ENCODE assay signal across 8 mouse cellular contexts in the genomic region with DNA sequence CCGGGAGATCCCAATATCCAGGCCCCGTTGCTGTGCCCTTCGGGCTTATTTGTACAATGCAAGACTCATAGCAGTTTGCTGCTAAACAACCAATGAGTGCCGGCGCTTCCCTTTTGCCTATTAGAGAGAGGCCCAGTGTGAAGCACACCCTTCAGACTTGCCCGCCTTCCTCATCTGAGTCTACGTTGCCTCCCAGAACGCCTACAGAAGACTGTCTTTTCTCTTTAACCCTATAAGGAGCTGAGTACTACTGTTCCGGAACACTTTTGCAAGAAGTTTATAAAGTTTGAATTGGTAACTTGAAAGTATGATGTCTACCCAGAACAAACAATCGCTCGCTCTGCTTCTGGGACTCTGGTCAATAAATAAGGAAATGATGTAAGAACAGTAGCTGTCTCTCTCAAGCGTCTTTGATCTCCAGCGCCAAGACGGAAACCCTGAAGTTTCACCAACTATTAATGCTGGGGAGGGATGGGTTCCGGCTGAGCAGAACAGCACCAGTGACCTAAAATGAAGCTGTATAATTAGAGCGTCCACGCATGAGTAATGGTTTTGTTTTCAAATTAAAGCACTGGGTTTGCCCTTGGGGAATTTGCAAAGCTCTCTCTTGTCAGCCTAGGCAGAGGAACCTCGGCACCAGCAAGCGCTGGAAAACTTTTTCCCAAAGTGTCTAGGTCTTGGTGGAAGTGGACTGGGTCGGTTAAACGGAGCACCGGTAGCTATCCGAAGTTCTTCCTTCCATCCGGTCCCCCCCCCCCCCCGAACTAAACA. TPM values are rescaled to one million over a fixed set of nuclear protein-coding genes. Genes with fewer than 3 reads are reported as not detected.
A peak's percentile ranks its signal among the peaks of the same experiment; 100 is the strongest.
DNase-seq lines count a peak whose midpoint lies in the region; ATAC-seq and TF ChIP-seq lines count a peak whose summit lies in the region.

No protein-coding gene starts in this region.

- no peaks in the 10 kb centered on the region for H3K27me3 ChIP-seq in intestine, postnatal 0 days (replicated peaks; ENCODE audit: control insufficient read depth, insufficient read depth, low read length)
- H3K27me3 ChIP-seq in neural tube, embryonic 13.5 days = peaks cover 13% of the 10 kb centered on the region; the same call in 1 of the 2 replicates

- DNase-seq in right cerebral cortex, adult 18-20 months = peak; percentile 7
- DNase-seq in right cerebral cortex, postnatal 25 days = no peak
- peak; percentile 70 for DNase-seq in embryo, embryonic 10 days (ENCODE audit: low spot score)
- peak; percentile 98 for DNase-seq in heart, adult 11 months
- peak; percentile 69 to 80 for DNase-seq in lung, adult 18-20 months
- peak; percentile 64 for DNase-seq in thymus, postnatal 0 days (ENCODE audit: low spot score)

- no peak for TF ChIP-seq CTCF in intestine, postnatal 0 days (IDR thresholded peaks at IDR 0.05; ENCODE audit: low read depth)

- peak overlapping the region; percentile 98 for H3K27ac ChIP-seq in intestine, postnatal 0 days (ENCODE audit: low read depth, low read length)
- peak overlapping the region; percentile 77 for H3K27ac ChIP-seq in neural tube, embryonic 13.5 days (replicated peaks)

- under 1% methylated on average over 23 of the region's 25 CpGs for WGBS in intestine, postnatal 0 days
- WGBS in neural tube, embryonic 13.5 days = 6% methylated on average over 24 of the region's 25 CpGs

- H3K4me1 ChIP-seq in intestine, postnatal 0 days (replicated peaks; ENCODE audit: control insufficient read depth, insufficient read depth, low read length) = peaks cover 4% of the 10 kb centered on the region; the same call in 1 of the 2 replicates
- peaks cover 12% of the 10 kb centered on the region for H3K4me1 ChIP-seq in neural tube, embryonic 13.5 days (replicated peaks)

- H3K9ac ChIP-seq in intestine, postnatal 0 days (ENCODE audit: low read depth, low read length) = peak overlapping the region; percentile 91
- peak overlapping the region; percentile 71 for H3K9ac ChIP-seq in neural tube, embryonic 13.5 days

- peak; percentile 80 for ATAC-seq in intestine, postnatal 0 days
- ATAC-seq in neural tube, embryonic 13.5 days (ENCODE audit: low read depth) = peak; percentile 66

- no peaks in the 10 kb centered on the region for H3K9me3 ChIP-seq in intestine, postnatal 0 days (ENCODE audit: control insufficient read depth)
- H3K9me3 ChIP-seq in neural tube, embryonic 13.5 days = no peaks in the 10 kb centered on the region

- peaks cover 9% of the 10 kb centered on the region; the same call in 1 of the 2 replicates for H3K36me3 ChIP-seq in intestine, postnatal 0 days (ENCODE audit: control insufficient read depth, insufficient read depth)
- H3K36me3 ChIP-seq in neural tube, embryonic 13.5 days = no peaks in the 10 kb centered on the region

- peak overlapping the region; percentile 68 for H3K4me2 ChIP-seq in intestine, postnatal 0 days (replicated peaks; ENCODE audit: low read depth)
- H3K4me2 ChIP-seq in neural tube, embryonic 13.5 days = peak overlapping the region; percentile 88

- peak overlapping the region; percentile 81 for H3K4me3 ChIP-seq in intestine, postnatal 0 days (ENCODE audit: low read depth, low read length)
- peak overlapping the region; percentile 59 for H3K4me3 ChIP-seq in neural tube, embryonic 13.5 days

RNA-seq across cellular contexts. Expression of a gene that starts 0.7 kb away (rescaled TPM):
- polyA plus RNA-seq in intestine, postnatal 0 days (2015; fragmentation: Nextera tagmentation; extraction: Ambion mirVana) = 179 and 207 TPM in 2 replicates
- polyA plus RNA-seq in neural tube, embryonic 13.5 days (2015; fragmentation: Nextera tagmentation; extraction: Ambion mirVana) = 34.6 and 35.4 TPM in 2 replicates
- 26.6 and 36.8 TPM in 2 replicates for polyA plus RNA-seq in thymus, postnatal 0 days (2015; fragmentation: Nextera tagmentation; extraction: Ambion mirVana)

RNA-seq across cellular contexts. Expression of a gene that starts 41.4 kb away (rescaled TPM):
- 62.9 and 66.0 TPM in 2 replicates for polyA plus RNA-seq in intestine, postnatal 0 days (2015; fragmentation: Nextera tagmentation; extraction: Ambion mirVana)
- 5.2 and 5.3 TPM in 2 replicates for polyA plus RNA-seq in neural tube, embryonic 13.5 days (2015; fragmentation: Nextera tagmentation; extraction: Ambion mirVana)
- 4.1 and 4.8 TPM in 2 replicates for polyA plus RNA-seq in thymus, postnatal 0 days (2015; fragmentation: Nextera tagmentation; extraction: Ambion mirVana)

Comparison
In these comparisons a context has a peak if more than half of its experiments do, and no peak if none do; other contexts are left out.
1. RNA of a gene that starts 41.4 kb away (polyA plus RNA-seq): 62.9 to 66.0 TPM in intestine, postnatal 0 days; 5.2 to 5.3 TPM in neural tube, embryonic 13.5 days and 4.1 to 4.8 TPM in thymus, postnatal 0 days; every median in the first group is over 10 times any median in the second.